Mouse (Mus musculus) forebrain, embryonic 10.5 days (tissue): ENCODE results near the gene Wnk2. TPM values are rescaled to one million over a fixed set of nuclear protein-coding genes. Genes with fewer than 3 reads are reported as not detected.
A peak's percentile ranks its signal among the peaks of the same experiment; 100 is the strongest.

ENCODE experiments used
- DNase-seq: peaks from one replicate; pipeline ENCODE4 v3.0.0-alpha.2; 2017; ENCODE audit warnings: low spot score; ENCODE audit errors: extremely low spot score
- H3K27ac ChIP-seq: fragments of 300-500 bp; sonication (generic); 2 replicates; pipeline ENCODE4 v1.5.1; 2016; ENCODE audit warnings: mild to moderate bottlenecking
- H3K27me3 ChIP-seq: fragments of 300-500 bp; sonication (generic); 2 replicates; pipeline ENCODE4 v1.6.1; 2016; ENCODE audit warnings: mild to moderate bottlenecking; ENCODE audit not compliant: poor library complexity, severe bottlenecking
- H3K36me3 ChIP-seq: fragments of 300-500 bp; sonication (generic); replicated peaks from 2 replicates; pipeline ENCODE4 v1.6.1; 2016; ENCODE audit warnings: mild to moderate bottlenecking, moderate library complexity
- H3K4me1 ChIP-seq: fragments of 300-500 bp; sonication (generic); 2 replicates; pipeline ENCODE4 v1.6.1; 2016
- H3K4me3 ChIP-seq: fragments of 300-500 bp; sonication (generic); 2 replicates; pipeline ENCODE4 v1.5.1; 2016; ENCODE audit warnings: mild to moderate bottlenecking, moderate library complexity
- H3K9me3 ChIP-seq: fragments of 300-500 bp; sonication (generic); 2 replicates; pipeline ENCODE4 v1.6.1; 2016; ENCODE audit warnings: mild to moderate bottlenecking, moderate library complexity
- WGBS: fragments of 180-500 bp; shearing (Covaris S2); methylation state at CpG from one replicate; pipeline ENCODE4 v1.1.7; 2016; 5-methylcytosine and 5-hydroxymethylcytosine counted together
- polyA plus RNA-seq: library from polyadenylated mRNA; unstranded; fragments of >200 nt; fragmentation: Nextera tagmentation; extraction: Ambion mirVana; gene quantifications from 2 replicates; pipeline ENCODE4 v1.2.1, GENCODE M21; 2016

The Wnk2 gene
- polyA plus RNA-seq, 1 experiment from 2014 or later: 4.5 TPM

- DNase-seq: no peak
- 29% methylated on average over 5 of the region's 5 CpGs for WGBS
- Histone ChIP-seq H3K4me1 (peaks cover 41% of the 10 kb centered on the region), H3K9me3 (peaks cover 9% of the 10 kb centered on the region), H3K27ac (peak overlapping the region; percentile 45; the same call in 1 of the 2 replicates), H3K36me3 (no peaks in the 10 kb centered on the region), H3K27me3 (peaks cover 25% of the 10 kb centered on the region), H3K4me3 (no peak overlapping the region)
Observed at GRCm38 (mm10) chr13:49013206-49013794, 134.5 kb downstream of the Wnk2 start.

DNA sequence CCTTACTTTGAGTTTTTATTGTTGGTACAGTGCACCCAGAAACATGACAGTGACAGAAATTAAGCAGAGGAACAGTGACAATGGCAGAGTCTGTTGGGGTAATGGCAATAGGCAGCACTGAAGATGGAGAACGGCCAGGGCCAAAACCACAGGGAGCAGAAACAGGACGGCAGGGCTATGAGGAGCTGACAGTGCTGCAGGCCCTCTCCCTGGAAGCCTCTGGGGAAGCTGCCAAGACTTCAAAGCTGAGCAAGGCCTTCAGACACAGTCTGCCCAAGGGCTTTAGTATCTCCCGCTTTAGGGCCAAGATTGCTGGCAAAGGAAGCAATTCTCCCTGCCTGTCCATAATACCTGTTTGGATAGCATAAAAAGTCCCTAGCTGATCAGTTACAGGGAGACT is 146.1 kb downstream of the Wnk2 start:
- WGBS: 80% methylated on average over 3 of the region's 3 CpGs
- H3K9me3 ChIP-seq: no peaks in the 10 kb centered on the region
- H3K27ac ChIP-seq: no peak overlapping the region
- no peak for DNase-seq
- no peak overlapping the region for H3K4me3 ChIP-seq
- peaks cover 8% of the 10 kb centered on the region; the same call in 1 of the 2 replicates for H3K4me1 ChIP-seq
- H3K36me3 ChIP-seq: no peaks in the 10 kb centered on the region
- H3K27me3 ChIP-seq: no peaks in the 10 kb centered on the region

GRCm38 (mm10) chr13:48998591-48998990 is 149.2 kb downstream of the Wnk2 start:
- Histone ChIP-seq H3K27ac (no peak overlapping the region), H3K4me3 (no peak overlapping the region), H3K36me3 (no peaks in the 10 kb centered on the region), H3K27me3 (no peaks in the 10 kb centered on the region), H3K4me1 (peaks cover 21% of the 10 kb centered on the region), H3K9me3 (no peaks in the 10 kb centered on the region)
- peak; percentile 71 for DNase-seq
- WGBS: 13% methylated on average over 6 of the region's 6 CpGs

DNA sequence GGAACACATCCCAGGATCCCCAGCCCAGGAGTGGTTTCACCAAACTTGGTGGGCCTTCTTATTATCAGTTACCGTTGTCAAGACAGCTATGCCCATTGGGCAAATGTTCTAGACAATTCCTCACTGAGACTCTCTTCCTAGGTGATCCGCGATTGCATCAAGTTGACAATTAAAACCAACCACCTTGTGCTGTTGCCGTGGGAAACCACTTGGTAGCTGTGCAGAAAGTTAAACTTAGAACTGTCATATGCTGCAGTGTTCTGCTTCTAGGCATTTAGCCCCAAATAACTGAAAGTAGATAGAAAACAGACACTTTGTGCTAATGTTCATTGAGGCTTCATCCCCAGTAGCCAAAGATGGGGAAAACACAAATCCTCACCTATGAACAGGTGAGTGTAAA is 151.1 kb downstream of the Wnk2 start:
- Histone ChIP-seq H3K27me3 (no peaks in the 10 kb centered on the region), H3K4me3 (no peak overlapping the region), H3K36me3 (no peaks in the 10 kb centered on the region), H3K9me3 (no peaks in the 10 kb centered on the region), H3K27ac (no peak overlapping the region), H3K4me1 (peaks cover 21% of the 10 kb centered on the region)
- WGBS: 90% methylated on average over 4 of the region's 4 CpGs
- no peak for DNase-seq

GRCm38 (mm10) chr13:48994903-48995302 is 152.9 kb downstream of the Wnk2 start:
- Histone ChIP-seq H3K27ac (peak overlapping the region; percentile 17; the same call in 1 of the 2 replicates), H3K36me3 (no peaks in the 10 kb centered on the region), H3K27me3 (no peaks in the 10 kb centered on the region), H3K4me3 (no peak overlapping the region), H3K4me1 (peaks cover 21% of the 10 kb centered on the region), H3K9me3 (no peaks in the 10 kb centered on the region)
- WGBS: 22% methylated on average over 3 of the region's 3 CpGs
- DNase-seq: peak; percentile 27

GRCm38 (mm10) chr13:48992914-48993313 is 154.9 kb downstream of the Wnk2 start:
- Histone ChIP-seq H3K9me3 (no peaks in the 10 kb centered on the region), H3K4me1 (peaks cover 12% of the 10 kb centered on the region), H3K36me3 (no peaks in the 10 kb centered on the region), H3K4me3 (no peak overlapping the region), H3K27me3 (no peaks in the 10 kb centered on the region), H3K27ac (no peak overlapping the region)
- DNase-seq: no peak

- Histone ChIP-seq H3K36me3 (no peaks in the 10 kb centered on the region), H3K9me3 (no peaks in the 10 kb centered on the region), H3K27ac (no peak overlapping the region), H3K4me3 (no peak overlapping the region), H3K27me3 (no peaks in the 10 kb centered on the region), H3K4me1 (peaks cover 8% of the 10 kb centered on the region)
- 86% methylated on average over 2 of the region's 2 CpGs for WGBS
- no peak for DNase-seq
Observed at GRCm38 (mm10) chr13:48990138-48990537, 157.7 kb downstream of the Wnk2 start.

Other genes with a start within 250 kb of the Wnk2 start
- gene Fam120a, start 180.0 kb downstream of the Wnk2 start, polyA plus RNA-seq: 13.7 and 14.5 TPM in 2 replicates
- gene Ninj1, start 39.5 kb upstream of the Wnk2 start, polyA plus RNA-seq: 22.7 and 24.1 TPM in 2 replicates
- gene Card19, start 68.0 kb upstream of the Wnk2 start, polyA plus RNA-seq: 21.0 and 22.1 TPM in 2 replicates
- 0.82 and 0.95 TPM in 2 replicates for gene Susd3, start 100.7 kb upstream of the Wnk2 start, polyA plus RNA-seq
- 0.90 and 1.1 TPM in 2 replicates for gene Fgd3, start 172.3 kb upstream of the Wnk2 start, polyA plus RNA-seq
- 26.2 and 28.8 TPM in 2 replicates for gene Bicd2, start 193.6 kb upstream of the Wnk2 start, polyA plus RNA-seq